Mouse (Mus musculus) adrenal gland, postnatal 36 days (tissue): ENCODE results near the gene Lamc1. TPM values are rescaled to one million over a fixed set of nuclear protein-coding genes. Genes with fewer than 3 reads are reported as not detected.
"Not testable (repeated sequence)": the region's sequence is repeated elsewhere in the genome, so short reads cannot be mapped to it uniquely, and the experiment has no call there.

ENCODE experiments used
- DNase-seq, 2 experiments: peaks; one replicate each; pipeline ENCODE4 v3.0.0; 2021; ENCODE audit warnings: mixed read lengths in 1 of 2
- total RNA-seq, 2 experiments: library from RNA; stranded (reverse); gene quantifications; 2 replicates each; pipeline ENCODE4 v1.2.3; 2021

Lamc1 gene
- total RNA-seq, 2 experiments from 2014 or later, result 84.0 to 141 TPM

- DNase-seq, result peak; percentile 49 to 74
Measured at GRCm38 (mm10) chr1:153331796-153332443, 666 bp downstream of the Lamc1 start.

- no peak for DNase-seq
Measured at GRCm38 (mm10) chr1:153331206-153331605, 1.4 kb downstream of the Lamc1 start.

GRCm38 (mm10) chr1:153329306-153329705 lies 3.3 kb downstream of the Lamc1 start:
- no peak for DNase-seq

GRCm38 (mm10) chr1:153327063-153327462 lies 5.5 kb downstream of the Lamc1 start:
- no peak for DNase-seq

- DNase-seq, result no peak
Measured at GRCm38 (mm10) chr1:153326226-153326625, 6.4 kb downstream of the Lamc1 start.

GRCm38 (mm10) chr1:153321404-153321803 lies 11.2 kb downstream of the Lamc1 start:
- no peak for DNase-seq

GRCm38 (mm10) chr1:153320554-153321147 lies 11.9 kb downstream of the Lamc1 start:
- DNase-seq, result no peak

GRCm38 (mm10) chr1:153320121-153320520 lies 12.5 kb downstream of the Lamc1 start:
- DNase-seq, result no peak

GRCm38 (mm10) chr1:153318741-153319140 lies 13.8 kb downstream of the Lamc1 start:
- DNase-seq, result no peak

- DNase-seq, result no peak
Measured at GRCm38 (mm10) chr1:153318287-153318686, 14.3 kb downstream of the Lamc1 start.

- peak in 1 of 2 experiments; percentile 35 for DNase-seq
Measured at GRCm38 (mm10) chr1:153317486-153318260, 14.9 kb downstream of the Lamc1 start.

- DNase-seq, result no peak
Measured at GRCm38 (mm10) chr1:153316956-153317355, 15.6 kb downstream of the Lamc1 start.

GRCm38 (mm10) chr1:153316286-153316685 lies 16.3 kb downstream of the Lamc1 start:
- no peak for DNase-seq

- DNase-seq, result no peak
Measured at GRCm38 (mm10) chr1:153315121-153315520, 17.5 kb downstream of the Lamc1 start.

GRCm38 (mm10) chr1:153312992-153313391 lies 19.6 kb downstream of the Lamc1 start:
- DNase-seq, result no peak

GRCm38 (mm10) chr1:153310190-153310589 lies 22.4 kb downstream of the Lamc1 start:
- no peak for DNase-seq

- DNase-seq, result no peak
Measured at GRCm38 (mm10) chr1:153309310-153309709, 23.3 kb downstream of the Lamc1 start.

GRCm38 (mm10) chr1:153308915-153309296 lies 23.7 kb downstream of the Lamc1 start:
- no peak for DNase-seq

GRCm38 (mm10) chr1:153308179-153308914 lies 24.2 kb downstream of the Lamc1 start:
- DNase-seq, result no peak

GRCm38 (mm10) chr1:153307509-153308178 lies 24.9 kb downstream of the Lamc1 start:
- no peak for DNase-seq

- DNase-seq, result not testable (repeated sequence)
Measured at GRCm38 (mm10) chr1:153305728-153306127, 26.9 kb downstream of the Lamc1 start.

GRCm38 (mm10) chr1:153305249-153305648 lies 27.3 kb downstream of the Lamc1 start:
- not testable (repeated sequence) for DNase-seq
